ENCODE assay signal across 26 mouse cellular contexts in genomic region chr5:73241966-73242365, GRCm38 (mm10). TPM values are rescaled to one million over a fixed set of nuclear protein-coding genes. Genes with fewer than 3 reads are reported as not detected.
A peak's percentile ranks its signal among the peaks of the same experiment; 100 is the strongest.
DNase-seq lines count a peak whose midpoint lies in the region; ATAC-seq lines count a peak whose summit lies in the region.
"Had no signal": no experiment of that assay in that cellular context is flagged by ENCODE, and none has a peak within 500 bp of the region (broad histone marks: within the 10 kb centered on the region; RNA-seq: fewer than 3 reads in every experiment).

No protein-coding gene starts in this region.

- no peaks in the 10 kb centered on the region for H3K27me3 ChIP-seq in forebrain, embryonic 14.5 days (replicated peaks; ENCODE audit: control insufficient read depth, insufficient read depth, low read length)
- H3K27me3 ChIP-seq in forebrain, embryonic 16.5 days (replicated peaks; ENCODE audit: control insufficient read depth, insufficient read depth, low read length): no peaks in the 10 kb centered on the region
- H3K27me3 ChIP-seq in heart, embryonic 12.5 days (replicated peaks): no peaks in the 10 kb centered on the region
- H3K27me3 ChIP-seq in midbrain, embryonic 14.5 days (ENCODE audit: control insufficient read depth, insufficient read depth, low read length): no peaks in the 10 kb centered on the region
- H3K27me3 ChIP-seq in midbrain, embryonic 16.5 days (ENCODE audit: control insufficient read depth, insufficient read depth, low read depth, low read length): no peaks in the 10 kb centered on the region
- H3K27me3 ChIP-seq: CH12.LX; embryonic facial prominence, embryonic 12.5 days; liver, embryonic 12.5 days; midbrain, embryonic 12.5 days; neural tube, embryonic 12.5 days had no signal

- H3K4me3 ChIP-seq in forebrain, embryonic 14.5 days (ENCODE audit: low read depth, low read length): no peak overlapping the region
- H3K4me3 ChIP-seq in forebrain, embryonic 16.5 days (replicated peaks; ENCODE audit: low read length): no peak overlapping the region
- no peak overlapping the region for H3K4me3 ChIP-seq in heart, embryonic 12.5 days
- H3K4me3 ChIP-seq in midbrain, embryonic 14.5 days (replicated peaks; ENCODE audit: low read depth, low read length): no peak overlapping the region
- no peak overlapping the region for H3K4me3 ChIP-seq in midbrain, embryonic 16.5 days (ENCODE audit: low read depth, low read length)
- H3K4me3 ChIP-seq: embryonic facial prominence, embryonic 12.5 days; left cerebral cortex, adult 2 months; liver, embryonic 12.5 days; midbrain, embryonic 12.5 days; myocyte; neural tube, embryonic 12.5 days had no signal

- H3K36me3 ChIP-seq in forebrain, embryonic 14.5 days (ENCODE audit: control insufficient read depth, insufficient read depth, low read length): no peaks in the 10 kb centered on the region
- H3K36me3 ChIP-seq in forebrain, embryonic 16.5 days (ENCODE audit: control insufficient read depth, insufficient read depth): no peaks in the 10 kb centered on the region
- H3K36me3 ChIP-seq in heart, embryonic 12.5 days: no peaks in the 10 kb centered on the region; the same call in 1 of the 2 replicates
- H3K36me3 ChIP-seq in midbrain, embryonic 14.5 days (ENCODE audit: control insufficient read depth, insufficient read depth, low read length): no peaks in the 10 kb centered on the region
- H3K36me3 ChIP-seq in midbrain, embryonic 16.5 days (ENCODE audit: control insufficient read depth, insufficient read depth, low read length): no peaks in the 10 kb centered on the region
- H3K36me3 ChIP-seq: embryonic facial prominence, embryonic 12.5 days; liver, embryonic 12.5 days; midbrain, embryonic 12.5 days; neural tube, embryonic 12.5 days had no signal

- peaks cover 12% of the 10 kb centered on the region for H3K4me1 ChIP-seq in forebrain, embryonic 14.5 days (ENCODE audit: control insufficient read depth, insufficient read depth, low read length)
- peaks cover 24% of the 10 kb centered on the region for H3K4me1 ChIP-seq in forebrain, embryonic 16.5 days (replicated peaks; ENCODE audit: control insufficient read depth, insufficient read depth, low read length)
- peaks cover 42% of the 10 kb centered on the region for H3K4me1 ChIP-seq in heart, embryonic 12.5 days (replicated peaks)
- H3K4me1 ChIP-seq in midbrain, embryonic 14.5 days (ENCODE audit: control insufficient read depth, insufficient read depth, low read length): peaks cover 5% of the 10 kb centered on the region; the same call in 1 of the 2 replicates
- H3K4me1 ChIP-seq in midbrain, embryonic 16.5 days (ENCODE audit: control insufficient read depth, insufficient read depth, low read length): peaks cover 10% of the 10 kb centered on the region; the same call in 1 of the 2 replicates

- no peak overlapping the region for H3K4me2 ChIP-seq in forebrain, embryonic 14.5 days (ENCODE audit: low read length)
- no peak overlapping the region for H3K4me2 ChIP-seq in forebrain, embryonic 16.5 days (ENCODE audit: low read length)
- no peak overlapping the region for H3K4me2 ChIP-seq in heart, embryonic 12.5 days
- H3K4me2 ChIP-seq in midbrain, embryonic 14.5 days (ENCODE audit: low read length): no peak overlapping the region
- no peak overlapping the region for H3K4me2 ChIP-seq in midbrain, embryonic 16.5 days (ENCODE audit: low read length)
- H3K4me2 ChIP-seq: embryonic facial prominence, embryonic 12.5 days; liver, embryonic 12.5 days; midbrain, embryonic 12.5 days; neural tube, embryonic 12.5 days had no signal

- H3K9me3 ChIP-seq in forebrain, embryonic 14.5 days (replicated peaks; ENCODE audit: control insufficient read depth, low read length): no peaks in the 10 kb centered on the region
- no peaks in the 10 kb centered on the region for H3K9me3 ChIP-seq in forebrain, embryonic 16.5 days (ENCODE audit: control insufficient read depth, low read length)
- no peaks in the 10 kb centered on the region for H3K9me3 ChIP-seq in heart, embryonic 12.5 days (replicated peaks)
- no peaks in the 10 kb centered on the region for H3K9me3 ChIP-seq in midbrain, embryonic 14.5 days (ENCODE audit: control insufficient read depth, low read length)
- H3K9me3 ChIP-seq in midbrain, embryonic 16.5 days (replicated peaks; ENCODE audit: control insufficient read depth, low read length, poor library complexity, severe bottlenecking): no peaks in the 10 kb centered on the region
- H3K9me3 ChIP-seq: embryonic facial prominence, embryonic 12.5 days; liver, embryonic 12.5 days; midbrain, embryonic 12.5 days; neural tube, embryonic 12.5 days had no signal

- H3K27ac ChIP-seq in forebrain, embryonic 14.5 days (ENCODE audit: low read depth, low read length): no peak overlapping the region
- H3K27ac ChIP-seq in forebrain, embryonic 16.5 days (ENCODE audit: low read length): no peak overlapping the region
- H3K27ac ChIP-seq in heart, embryonic 12.5 days (ENCODE audit: poor library complexity, severe bottlenecking): peak overlapping the region; percentile 16; the same call in 1 of the 2 replicates
- H3K27ac ChIP-seq in midbrain, embryonic 14.5 days (replicated peaks; ENCODE audit: low read depth, low read length): no peak overlapping the region
- H3K27ac ChIP-seq in midbrain, embryonic 16.5 days (ENCODE audit: low read length): no peak overlapping the region
- H3K27ac ChIP-seq: embryonic facial prominence, embryonic 12.5 days; left cerebral cortex, adult 2 months; midbrain, embryonic 12.5 days; neural tube, embryonic 12.5 days had no signal

- 43% methylated on average over 8 of the region's 8 CpGs for WGBS in forebrain, embryonic 14.5 days
- WGBS in forebrain, embryonic 16.5 days: 35% methylated on average over 8 of the region's 8 CpGs
- 86% methylated on average over 8 of the region's 8 CpGs for WGBS in heart, embryonic 12.5 days
- 60% methylated on average over 8 of the region's 8 CpGs for WGBS in midbrain, embryonic 14.5 days
- WGBS in midbrain, embryonic 16.5 days: 56% methylated on average over 8 of the region's 8 CpGs

- peak; percentile 28 to 35 for DNase-seq in cerebellum, adult 18-20 months
- no peak for DNase-seq in cerebellum, postnatal 36 days
- peak; percentile 29 for DNase-seq in forebrain, embryonic 14.5 days (ENCODE audit: low spot score)
- no peak for DNase-seq in heart, adult 9 months (ENCODE audit: low spot score in 2 of 2)
- peak; percentile 18 for DNase-seq in midbrain, embryonic 14.5 days
- DNase-seq: adrenal gland, adult 8-10 months; cerebellum, adult 11 months; embryo, embryonic 11 days; gastrocnemius, postnatal 36 days; heart, adult 18-20 months; kidney, postnatal 14 days; liver, postnatal 0 days; lung, postnatal 36 days; right cerebral cortex, adult 18-20 months; spleen, adult 18-20 months had no signal

- ATAC-seq in forebrain, embryonic 14.5 days: no peak
- no peak for ATAC-seq in forebrain, embryonic 16.5 days
- ATAC-seq in heart, embryonic 12.5 days (ENCODE audit: insufficient number of reproducible peaks, low FRiP score): no peak
- ATAC-seq in midbrain, embryonic 14.5 days (ENCODE audit: low FRiP score, low TSS enrichment): no peak
- ATAC-seq in midbrain, embryonic 16.5 days: no peak
- ATAC-seq: intestine, embryonic 16.5 days; liver, embryonic 12.5 days had no signal

- H3K9ac ChIP-seq in forebrain, embryonic 14.5 days (ENCODE audit: low read length): no peak overlapping the region
- no peak overlapping the region for H3K9ac ChIP-seq in forebrain, embryonic 16.5 days (replicated peaks; ENCODE audit: low read depth, low read length)
- no peak overlapping the region for H3K9ac ChIP-seq in heart, embryonic 12.5 days
- no peak overlapping the region for H3K9ac ChIP-seq in midbrain, embryonic 14.5 days (replicated peaks; ENCODE audit: low read length)
- H3K9ac ChIP-seq in midbrain, embryonic 16.5 days (ENCODE audit: low read depth, low read length): no peak overlapping the region
- H3K9ac ChIP-seq: embryonic facial prominence, embryonic 12.5 days; liver, embryonic 12.5 days; liver, postnatal 0 days; midbrain, embryonic 12.5 days; neural tube, embryonic 12.5 days had no signal

RNA-seq across cellular contexts. Expression of gene Fryl, which starts 14.5 kb away (rescaled TPM):
- 32.4 and 35.6 TPM in 2 replicates for polyA plus RNA-seq in forebrain, embryonic 14.5 days (2014; fragmentation: Nextera tagmentation; extraction: Ambion mirVana)
- polyA plus RNA-seq in forebrain, embryonic 16.5 days (2015; fragmentation: Nextera tagmentation; extraction: Ambion mirVana): 48.4 and 50.7 TPM in 2 replicates
- 38.7 and 40.2 TPM in 2 replicates for polyA plus RNA-seq in heart, embryonic 12.5 days (2016; fragmentation: Nextera tagmentation; extraction: Ambion mirVana)
- polyA plus RNA-seq in midbrain, embryonic 14.5 days (2014; fragmentation: Nextera tagmentation; extraction: Ambion mirVana): 45.3 and 48.5 TPM in 2 replicates
- polyA plus RNA-seq in midbrain, embryonic 16.5 days (2015; fragmentation: Nextera tagmentation; extraction: Ambion mirVana): 40.0 and 47.5 TPM in 2 replicates

RNA-seq across cellular contexts. Expression of gene Ociad1, which starts 50.6 kb away (rescaled TPM):
- 196 and 211 TPM in 2 replicates for polyA plus RNA-seq in forebrain, embryonic 14.5 days (2014; fragmentation: Nextera tagmentation; extraction: Ambion mirVana)
- 296 and 323 TPM in 2 replicates for polyA plus RNA-seq in forebrain, embryonic 16.5 days (2015; fragmentation: Nextera tagmentation; extraction: Ambion mirVana)
- 212 and 230 TPM in 2 replicates for polyA plus RNA-seq in heart, embryonic 12.5 days (2016; fragmentation: Nextera tagmentation; extraction: Ambion mirVana)
- polyA plus RNA-seq in midbrain, embryonic 14.5 days (2014; fragmentation: Nextera tagmentation; extraction: Ambion mirVana): 207 and 269 TPM in 2 replicates
- 361 and 374 TPM in 2 replicates for polyA plus RNA-seq in midbrain, embryonic 16.5 days (2015; fragmentation: Nextera tagmentation; extraction: Ambion mirVana)

Comparison
In these comparisons a context has a peak if more than half of its experiments do, and no peak if none do; other contexts are left out.
1. DNase-seq: peak in cerebellum, adult 18-20 months (2 of 2), forebrain, embryonic 14.5 days (single experiment) and midbrain, embryonic 14.5 days (single experiment); none in cerebellum, postnatal 36 days (0 of 2) and heart, adult 9 months (0 of 2).